Mouse (Mus musculus) mesoderm, embryonic 11.5 days (tissue): ENCODE results near the gene Rdm1.

ENCODE experiments used
- DNase-seq: peaks from one replicate; pipeline ENCODE4 v3.0.0-alpha.2; 2012; ENCODE audit warnings: low read depth, low spot score

Rdm1 gene

GRCm38 (mm10) chr11:101657886-101658750 lies 31.1 kb downstream of the Rdm1 start:
- peak; percentile 94 for DNase-seq

- peak; percentile 89 for DNase-seq
Observed at GRCm38 (mm10) chr11:101658751-101659558, 32.0 kb downstream of the Rdm1 start.

- no peak for DNase-seq
Observed at GRCm38 (mm10) chr11:101661191-101661590, 34.2 kb downstream of the Rdm1 start.

- no peak for DNase-seq
Observed at GRCm38 (mm10) chr11:101661786-101662185, 34.8 kb downstream of the Rdm1 start.

DNA sequence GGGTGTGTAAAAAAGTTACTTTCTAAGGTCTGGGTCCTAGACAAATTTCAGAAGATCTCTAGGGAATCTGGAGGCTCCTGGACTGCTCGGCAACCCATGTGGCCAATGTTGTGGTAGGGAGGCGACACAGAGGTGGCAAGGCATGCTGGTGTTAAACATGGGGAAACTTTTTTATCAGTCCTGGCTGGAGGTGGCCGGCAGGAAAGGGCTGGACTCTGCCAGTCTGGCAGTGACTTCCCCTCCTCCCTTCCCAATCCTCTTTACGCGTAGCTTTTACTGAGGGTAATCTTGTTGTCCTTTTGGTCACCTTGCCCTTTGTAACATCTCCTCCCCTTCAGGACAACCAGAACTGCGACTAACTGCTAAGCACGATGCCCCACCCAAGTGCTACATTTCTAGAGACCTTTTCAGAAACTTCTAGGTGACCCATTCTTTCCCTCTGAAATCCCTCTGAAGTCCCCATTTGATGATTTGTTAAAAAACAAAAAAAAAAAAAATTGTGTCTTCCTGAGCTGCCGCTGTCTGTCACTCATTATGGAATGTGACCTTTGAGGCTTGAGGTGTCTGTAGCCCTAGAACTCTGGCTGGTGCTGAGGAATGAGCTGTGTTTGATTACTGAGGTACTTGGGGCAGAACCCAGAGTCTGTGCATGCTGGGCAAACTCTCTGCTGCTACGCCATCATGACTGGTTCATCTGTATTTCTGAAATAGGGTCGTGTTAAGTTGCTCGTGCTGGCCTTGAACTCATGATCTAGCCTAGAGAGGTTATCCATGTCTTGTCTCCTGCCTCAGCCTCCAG lies 36.4 kb downstream of the Rdm1 start:
- no peak for DNase-seq

DNA sequence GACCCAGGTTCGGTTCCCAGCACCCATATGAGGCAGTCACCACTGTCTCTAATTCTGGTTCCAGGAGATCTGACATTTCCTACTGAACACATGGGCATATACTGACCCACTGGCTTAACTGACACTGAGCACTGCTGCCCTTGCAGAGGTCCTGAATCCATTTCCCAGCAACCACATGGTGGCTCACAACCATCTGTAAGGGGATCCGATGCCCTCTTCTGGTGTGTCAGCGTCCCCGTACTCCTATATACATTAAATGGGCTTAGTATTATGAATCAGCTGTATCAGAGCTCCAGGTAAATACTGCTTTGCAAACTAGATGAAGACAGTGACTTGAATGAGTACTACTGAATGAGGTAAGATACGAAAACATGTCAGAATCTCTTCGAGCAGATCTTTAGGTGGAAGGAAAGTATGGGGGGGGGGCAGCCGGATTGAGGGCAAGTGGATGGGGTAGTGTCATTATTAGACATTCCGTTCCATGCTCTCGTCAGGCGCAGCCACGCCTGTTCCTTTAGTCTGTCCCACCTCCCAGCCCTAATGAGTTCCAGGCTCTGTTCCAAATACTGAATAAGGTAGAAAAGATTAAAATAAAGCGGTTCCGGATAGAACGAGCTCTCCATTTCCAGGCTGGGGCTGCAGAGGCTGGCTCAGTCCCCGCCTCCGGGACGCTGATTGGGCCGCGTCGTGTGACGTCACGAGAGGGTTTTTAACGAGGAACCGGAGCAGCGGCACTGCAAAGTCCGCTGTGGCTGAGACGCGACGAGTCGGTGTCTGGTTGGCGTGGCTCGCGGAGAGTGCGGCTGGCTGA lies 38.0 kb downstream of the Rdm1 start, which contains the start of gene Arl4d:
TSS of gene Arl4d (plus strand) at position 717 of the 811 bp plus-strand sequence.
- peak; percentile 94 for DNase-seq

GRCm38 (mm10) chr11:101665636-101665992 lies 38.6 kb downstream of the Rdm1 start:
- DNase-seq, result no peak

DNA sequence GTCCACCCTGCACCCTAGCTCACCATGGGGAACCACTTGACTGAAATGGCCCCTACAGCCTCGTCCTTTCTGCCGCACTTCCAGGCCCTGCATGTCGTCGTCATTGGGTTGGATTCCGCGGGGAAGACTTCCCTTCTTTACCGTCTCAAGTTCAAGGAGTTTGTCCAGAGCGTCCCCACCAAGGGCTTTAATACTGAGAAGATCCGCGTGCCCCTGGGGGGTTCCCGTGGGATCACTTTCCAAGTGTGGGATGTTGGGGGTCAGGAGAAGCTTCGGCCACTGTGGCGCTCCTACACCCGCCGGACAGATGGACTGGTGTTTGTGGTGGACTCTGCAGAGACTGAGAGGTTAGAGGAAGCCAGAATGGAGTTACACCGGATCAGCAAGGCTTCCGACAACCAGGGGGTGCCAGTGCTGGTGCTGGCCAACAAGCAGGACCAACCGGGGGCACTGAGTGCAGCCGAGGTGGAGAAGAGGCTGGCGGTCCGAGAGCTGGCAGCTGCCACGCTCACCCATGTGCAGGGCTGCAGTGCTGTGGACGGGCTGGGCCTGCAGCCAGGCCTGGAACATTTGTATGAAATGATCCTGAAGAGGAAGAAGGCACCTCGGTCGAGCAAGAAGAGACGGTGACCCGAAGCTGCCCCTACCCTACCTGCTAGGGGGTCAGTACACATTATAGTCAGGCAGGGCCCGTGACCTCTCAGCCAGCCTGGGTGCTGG lies 39.8 kb downstream of the Rdm1 start:
- no peak for DNase-seq

- no peak for DNase-seq
Observed at GRCm38 (mm10) chr11:101667871-101668532, 41.0 kb downstream of the Rdm1 start.

DNA sequence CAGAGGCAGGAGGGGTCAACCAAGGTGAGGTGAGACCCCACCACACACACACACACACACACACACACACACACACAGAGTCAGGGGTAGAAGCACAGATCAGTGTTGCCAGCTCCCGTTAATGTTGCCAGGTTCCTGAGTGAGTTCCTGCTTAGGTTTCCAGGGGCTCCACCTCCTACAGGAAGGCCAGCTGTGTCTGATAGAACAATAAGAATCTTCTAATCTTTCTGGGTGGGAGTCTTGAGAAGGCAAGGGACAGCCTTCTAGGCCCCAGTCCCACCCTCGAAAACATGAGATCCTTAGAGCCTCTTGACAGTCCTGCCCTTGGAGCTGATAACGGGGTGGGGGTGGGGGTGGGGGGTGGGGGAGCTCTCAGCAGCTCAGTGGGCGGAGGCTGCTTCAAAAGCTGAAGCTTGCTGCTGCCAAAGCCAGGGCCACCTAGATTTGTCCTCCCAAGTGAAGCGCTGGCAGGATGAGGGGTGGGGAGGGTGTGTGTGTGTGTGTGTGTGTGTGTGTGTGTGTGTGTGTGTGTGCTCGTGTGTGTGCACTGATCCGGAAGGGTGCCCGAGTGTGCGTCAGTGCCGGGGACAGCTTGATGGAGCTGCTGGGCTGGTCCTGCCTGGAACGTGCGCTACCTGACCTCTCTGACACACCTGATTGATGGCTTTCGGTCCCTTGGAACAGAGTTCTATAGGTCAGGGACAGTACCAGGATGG lies 41.7 kb downstream of the Rdm1 start:
- DNase-seq, result no peak

GRCm38 (mm10) chr11:101670334-101670733 lies 43.3 kb downstream of the Rdm1 start:
- no peak for DNase-seq

DNA sequence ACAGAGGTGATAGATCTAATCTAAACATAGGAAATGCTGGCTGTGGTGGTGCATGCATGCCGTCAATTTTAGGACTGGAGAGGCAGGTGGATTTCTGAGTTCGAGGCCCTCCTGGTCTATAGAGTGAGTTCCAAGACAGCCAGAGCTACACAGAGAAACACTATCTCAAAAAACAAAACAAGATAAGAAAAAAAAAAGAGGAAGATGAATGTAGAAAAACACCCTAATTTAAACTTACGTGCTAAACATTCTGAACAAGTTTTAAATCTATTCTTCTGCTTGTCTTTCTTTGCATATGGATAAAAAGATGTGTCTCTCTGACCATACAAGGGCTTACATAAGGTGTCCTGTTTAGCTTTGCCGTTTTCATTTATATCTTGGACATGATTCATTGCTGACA lies 44.3 kb downstream of the Rdm1 start:
- DNase-seq, result no peak

DNA sequence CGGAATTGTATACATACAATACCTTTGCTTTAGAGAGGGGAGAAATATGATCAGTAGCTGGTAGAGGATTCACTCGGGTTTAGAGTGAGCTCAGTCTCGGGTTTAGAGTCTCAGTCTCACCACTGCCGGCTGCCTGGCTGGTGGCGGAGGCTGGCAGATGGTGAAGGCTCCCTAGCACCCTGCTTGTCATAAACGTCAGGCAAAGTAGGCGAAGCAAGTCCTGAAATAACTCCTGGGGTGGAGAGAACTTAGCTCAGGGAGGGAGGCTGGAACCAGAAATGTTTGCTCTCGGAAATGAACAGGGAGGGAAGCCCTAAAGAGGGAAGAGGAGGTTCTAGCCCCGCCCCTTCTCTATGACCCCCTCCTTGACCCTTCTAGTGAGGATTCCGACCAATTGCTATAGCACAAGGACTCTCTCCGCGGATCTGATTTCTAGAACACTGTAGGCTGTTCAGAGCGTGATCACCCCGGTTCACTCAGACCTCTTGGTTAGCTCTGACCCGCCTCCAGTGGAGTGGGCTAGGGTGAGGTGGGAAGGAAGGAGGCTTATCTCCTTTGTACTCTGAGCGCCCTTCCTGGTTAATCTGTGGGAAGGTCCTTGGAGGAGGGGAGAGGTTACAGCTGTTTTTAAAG lies 46.1 kb downstream of the Rdm1 start:
- DNase-seq, result no peak

- no peak for DNase-seq
Observed at GRCm38 (mm10) chr11:101674106-101674505, 47.1 kb downstream of the Rdm1 start.

DNA sequence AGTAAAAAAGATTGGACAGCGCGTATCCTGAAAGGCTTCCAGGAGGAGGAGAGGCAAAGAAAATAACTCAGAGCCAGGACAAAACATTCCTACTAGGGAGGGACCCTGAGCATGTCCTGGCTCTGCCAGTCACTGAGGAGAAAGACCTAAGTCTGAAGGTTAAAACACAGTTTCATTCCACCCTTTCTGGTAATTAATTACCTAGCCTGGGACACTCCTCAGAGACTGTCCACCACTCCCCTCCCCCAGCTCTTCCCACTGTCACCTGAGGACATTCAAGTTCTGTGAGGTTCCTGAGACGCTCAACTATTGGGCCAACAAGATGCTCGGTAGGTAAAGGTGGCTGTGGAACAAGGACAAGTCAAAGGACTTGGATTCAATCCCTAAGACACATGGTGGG lies 48.4 kb downstream of the Rdm1 start:
- DNase-seq, result no peak

- DNase-seq, result no peak
Observed at GRCm38 (mm10) chr11:101677655-101678054, 50.7 kb downstream of the Rdm1 start.

GRCm38 (mm10) chr11:101678770-101679169 lies 51.8 kb downstream of the Rdm1 start:
- DNase-seq, result no peak

- DNase-seq, result no peak
Observed at GRCm38 (mm10) chr11:101679907-101680306, 52.9 kb downstream of the Rdm1 start.
